In the genomic region with DNA sequence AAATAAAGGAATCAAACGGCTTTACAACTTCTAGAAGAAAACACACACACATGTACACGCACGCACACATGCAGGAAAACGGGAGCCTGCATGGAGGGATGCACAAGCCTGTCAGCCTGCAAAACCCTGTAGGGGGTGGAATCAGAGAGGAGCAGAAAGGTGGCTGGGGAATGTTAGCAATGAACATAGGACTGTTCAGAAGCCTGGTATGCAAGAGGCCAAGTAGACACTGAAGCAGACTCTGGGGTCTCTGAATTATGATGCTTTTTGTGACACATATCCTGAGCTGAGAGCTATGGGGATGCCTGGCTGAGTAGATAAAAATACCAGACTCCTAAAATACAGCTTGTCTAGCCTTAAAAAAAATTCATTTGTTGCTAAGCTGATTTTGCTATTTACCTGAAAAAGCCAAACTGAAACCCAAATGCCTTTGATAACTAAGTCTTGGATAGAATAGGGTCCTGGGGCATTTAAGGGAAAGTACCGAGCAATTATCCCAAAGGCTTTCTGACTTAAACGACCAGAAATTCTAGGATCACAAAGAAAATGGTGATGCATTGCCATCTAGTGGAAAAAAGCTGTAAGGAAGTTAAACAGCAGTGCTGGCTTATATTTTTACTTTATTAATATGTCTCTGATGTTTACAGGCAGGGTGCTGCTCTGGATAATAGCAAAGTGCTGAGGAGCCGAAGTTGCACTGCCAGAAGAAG, we compare ENCODE assay signal across 10 mouse cellular contexts. TPM values are rescaled to one million over a fixed set of nuclear protein-coding genes. Genes with fewer than 3 reads are reported as not detected.
DNase-seq lines count a peak whose midpoint lies in the region; ATAC-seq lines count a peak whose summit lies in the region.
"Had no signal": no experiment of that assay in that cellular context is flagged by ENCODE, and none has a peak within 500 bp of the region (broad histone marks: within the 10 kb centered on the region; RNA-seq: fewer than 3 reads in every experiment).

No protein-coding gene starts in this region.

- H3K4me2 ChIP-seq in forebrain, embryonic 11.5 days (ENCODE audit: low read depth, low read length, severe bottlenecking): no peak overlapping the region
- H3K4me2 ChIP-seq in neural tube, embryonic 11.5 days (ENCODE audit: low read depth): no peak overlapping the region
- H3K4me2 ChIP-seq in forebrain, embryonic 13.5 days: no peak overlapping the region
- H3K4me2 ChIP-seq in limb, embryonic 11.5 days (ENCODE audit: low read depth, severe bottlenecking): no peak overlapping the region

- H3K9me3 ChIP-seq in forebrain, embryonic 11.5 days (ENCODE audit: control insufficient read depth, low read length): no peaks in the 10 kb centered on the region
- no peaks in the 10 kb centered on the region for H3K9me3 ChIP-seq in forebrain, embryonic 10.5 days
- no peaks in the 10 kb centered on the region for H3K9me3 ChIP-seq in neural tube, embryonic 11.5 days (ENCODE audit: control insufficient read depth, low read length)
- H3K9me3 ChIP-seq in forebrain, embryonic 13.5 days (replicated peaks): no peaks in the 10 kb centered on the region
- H3K9me3 ChIP-seq in limb, embryonic 11.5 days (ENCODE audit: control insufficient read depth, low read length): no peaks in the 10 kb centered on the region

- H3K27ac ChIP-seq in forebrain, embryonic 11.5 days (ENCODE audit: low read depth, low read length): no peak overlapping the region
- no peak overlapping the region for H3K27ac ChIP-seq in forebrain, embryonic 10.5 days
- H3K27ac ChIP-seq in neural tube, embryonic 11.5 days (ENCODE audit: low read depth, low read length): no peak overlapping the region
- H3K27ac ChIP-seq in forebrain, embryonic 13.5 days: no peak overlapping the region
- H3K27ac ChIP-seq in limb, embryonic 11.5 days (replicated peaks; ENCODE audit: low read depth, low read length): no peak overlapping the region

- peak; percentile 67 for ATAC-seq in forebrain, embryonic 11.5 days (replicated peaks; ENCODE audit: low FRiP score)
- ATAC-seq in neural tube, embryonic 11.5 days (ENCODE audit: insufficient read depth, low FRiP score, low TSS enrichment): peak; percentile 35; the same call in 1 of the 2 replicates
- ATAC-seq in forebrain, embryonic 13.5 days: peak; percentile 68
- peak; percentile 73; the same call in 1 of the 2 replicates for ATAC-seq in limb, embryonic 11.5 days (ENCODE audit: insufficient number of reproducible peaks, low FRiP score, low TSS enrichment, low read depth)

- H3K4me3 ChIP-seq in forebrain, embryonic 11.5 days (ENCODE audit: low read depth, low read length): no peak overlapping the region
- H3K4me3 ChIP-seq in forebrain, embryonic 10.5 days: no peak overlapping the region
- H3K4me3 ChIP-seq in neural tube, embryonic 11.5 days (ENCODE audit: low read depth, low read length): no peak overlapping the region
- no peak overlapping the region for H3K4me3 ChIP-seq in forebrain, embryonic 13.5 days
- H3K4me3 ChIP-seq in limb, embryonic 11.5 days (ENCODE audit: low read depth, low read length): no peak overlapping the region
- H3K4me3 ChIP-seq: myocyte had no signal

- no peak overlapping the region for H3K9ac ChIP-seq in forebrain, embryonic 11.5 days (ENCODE audit: low read length)
- no peak overlapping the region for H3K9ac ChIP-seq in neural tube, embryonic 11.5 days (ENCODE audit: low read length)
- no peak overlapping the region for H3K9ac ChIP-seq in forebrain, embryonic 13.5 days
- no peak overlapping the region for H3K9ac ChIP-seq in limb, embryonic 11.5 days (ENCODE audit: low read length)

- no peak for DNase-seq in forebrain, embryonic 11.5 days (ENCODE audit: low spot score)
- no peak for DNase-seq in forebrain, embryonic 10.5 days (ENCODE audit: extremely low spot score, low spot score)
- no peak for DNase-seq in neural tube, embryonic 11.5 days (ENCODE audit: low spot score)
- DNase-seq in neural tube, embryonic 10.5 days (ENCODE audit: extremely low spot score, low spot score): no peak
- DNase-seq in limb, embryonic 11.5 days (ENCODE audit: low spot score): no peak
- peak; percentile 71 for DNase-seq in telencephalon, adult 2 months (ENCODE audit: low read depth, low spot score)
- DNase-seq in c-Kit-positive CD71-positive TER-119-positive erythroid progenitor cells, embryonic 14.5 days (ENCODE audit: low spot score): no peak

- 40% methylated on average over 7 of the region's 7 CpGs for WGBS in forebrain, embryonic 11.5 days
- WGBS in forebrain, embryonic 10.5 days: 52% methylated on average over 7 of the region's 7 CpGs
- 51% methylated on average over 7 of the region's 7 CpGs for WGBS in neural tube, embryonic 11.5 days
- WGBS in forebrain, embryonic 13.5 days: 45% methylated on average over 7 of the region's 7 CpGs
- 52% methylated on average over 7 of the region's 7 CpGs for WGBS in limb, embryonic 11.5 days

- H3K4me1 ChIP-seq in forebrain, embryonic 11.5 days (replicated peaks; ENCODE audit: control insufficient read depth, insufficient read depth, low read length): no peaks in the 10 kb centered on the region
- H3K4me1 ChIP-seq in forebrain, embryonic 10.5 days: peaks cover 7% of the 10 kb centered on the region
- H3K4me1 ChIP-seq in neural tube, embryonic 11.5 days (ENCODE audit: control insufficient read depth, insufficient read depth, low read length): no peaks in the 10 kb centered on the region
- H3K4me1 ChIP-seq in forebrain, embryonic 13.5 days: no peaks in the 10 kb centered on the region
- H3K4me1 ChIP-seq in limb, embryonic 11.5 days (ENCODE audit: control insufficient read depth, insufficient read depth, low read length): no peaks in the 10 kb centered on the region

- H3K36me3 ChIP-seq in forebrain, embryonic 11.5 days (ENCODE audit: control insufficient read depth, insufficient read depth, low read length): no peaks in the 10 kb centered on the region
- no peaks in the 10 kb centered on the region for H3K36me3 ChIP-seq in forebrain, embryonic 10.5 days (replicated peaks)
- H3K36me3 ChIP-seq in neural tube, embryonic 11.5 days (ENCODE audit: control insufficient read depth, insufficient read depth, low read length): no peaks in the 10 kb centered on the region
- H3K36me3 ChIP-seq in forebrain, embryonic 13.5 days (ENCODE audit: poor library complexity, severe bottlenecking): no peaks in the 10 kb centered on the region
- H3K36me3 ChIP-seq in limb, embryonic 11.5 days (ENCODE audit: control insufficient read depth, insufficient read depth, low read length): no peaks in the 10 kb centered on the region

- no peaks in the 10 kb centered on the region for H3K27me3 ChIP-seq in forebrain, embryonic 11.5 days (ENCODE audit: control insufficient read depth, insufficient read depth, low read length)
- no peaks in the 10 kb centered on the region for H3K27me3 ChIP-seq in forebrain, embryonic 10.5 days (ENCODE audit: poor library complexity, severe bottlenecking)
- H3K27me3 ChIP-seq in neural tube, embryonic 11.5 days (ENCODE audit: control insufficient read depth, insufficient read depth, low read length): no peaks in the 10 kb centered on the region
- no peaks in the 10 kb centered on the region for H3K27me3 ChIP-seq in forebrain, embryonic 13.5 days
- H3K27me3 ChIP-seq in limb, embryonic 11.5 days (ENCODE audit: control insufficient read depth, insufficient read depth, low read length): no peaks in the 10 kb centered on the region

RNA-seq across cellular contexts. Expression of gene Nobox, which starts 12.4 kb away (rescaled TPM):
- not detected in 2 replicates for polyA plus RNA-seq in forebrain, embryonic 11.5 days (2014; fragmentation: Nextera tagmentation; extraction: Ambion mirVana)
- not detected in 2 replicates for polyA plus RNA-seq in forebrain, embryonic 10.5 days (2016; fragmentation: Nextera tagmentation; extraction: Ambion mirVana)
- polyA plus RNA-seq in neural tube, embryonic 11.5 days (2014; fragmentation: Nextera tagmentation; extraction: Ambion mirVana): not detected in 2 replicates
- not detected in 2 replicates for polyA plus RNA-seq in forebrain, embryonic 13.5 days (2015; fragmentation: Nextera tagmentation; extraction: Ambion mirVana)
- not detected in 2 replicates for polyA plus RNA-seq in limb, embryonic 11.5 days (2014; fragmentation: Nextera tagmentation; extraction: Ambion mirVana)
- polyA plus RNA-seq: gonadal fat pad, adult 2 months; myocyte had no signal

RNA-seq across cellular contexts. Expression of gene Arhgef5, which starts 31.6 kb away (rescaled TPM):
- 2.2 and 2.9 TPM in 2 replicates for polyA plus RNA-seq in forebrain, embryonic 11.5 days (2014; fragmentation: Nextera tagmentation; extraction: Ambion mirVana)
- 3.6 and 4.1 TPM in 2 replicates for polyA plus RNA-seq in forebrain, embryonic 10.5 days (2016; fragmentation: Nextera tagmentation; extraction: Ambion mirVana)
- polyA plus RNA-seq in neural tube, embryonic 11.5 days (2014; fragmentation: Nextera tagmentation; extraction: Ambion mirVana): 2.6 and 3.0 TPM in 2 replicates
- 1.5 and 2.4 TPM in 2 replicates for polyA plus RNA-seq in forebrain, embryonic 13.5 days (2015; fragmentation: Nextera tagmentation; extraction: Ambion mirVana)
- polyA plus RNA-seq in limb, embryonic 11.5 days (2014; fragmentation: Nextera tagmentation; extraction: Ambion mirVana): 5.1 and 7.5 TPM in 2 replicates
